Mouse (Mus musculus) liver, embryonic 15.5 days (tissue): Measurements from ENCODE around the gene BC037034. TPM values are rescaled to one million over a fixed set of nuclear protein-coding genes. Genes with fewer than 3 reads are reported as not detected.

ENCODE experiments used
- ATAC-seq: fragments of 200-750 bp; cut with Nextera tagmentation; 2 replicates; pipeline ENCODE4 v1.8.0; 2017; ENCODE audit warnings: moderate number of reproducible peaks, mild to moderate bottlenecking, moderate library complexity; ENCODE audit not compliant: insufficient read depth
- H3K27ac ChIP-seq: fragments of 300-500 bp; sonication (generic); replicated peaks from 2 replicates; pipeline ENCODE4 v1.5.1; 2015; ENCODE audit warnings: mild to moderate bottlenecking, inconsistent platforms
- H3K27me3 ChIP-seq: fragments of 300-500 bp; sonication (generic); 2 replicates; pipeline ENCODE4 v1.6.1; 2015; ENCODE audit warnings: mild to moderate bottlenecking, inconsistent platforms
- H3K36me3 ChIP-seq: fragments of 300-500 bp; sonication (generic); replicated peaks from 2 replicates; pipeline ENCODE4 v1.6.1; 2015; ENCODE audit warnings: moderate library complexity, mild to moderate bottlenecking, inconsistent platforms
- H3K4me1 ChIP-seq: fragments of 300-500 bp; sonication (generic); replicated peaks from 2 replicates; pipeline ENCODE4 v1.6.1; 2015; ENCODE audit warnings: inconsistent platforms
- H3K4me2 ChIP-seq: fragments of 300-500 bp; sonication (generic); 2 replicates; pipeline ENCODE4 v1.6.1; 2015; ENCODE audit warnings: moderate library complexity, mild to moderate bottlenecking, inconsistent platforms
- H3K4me3 ChIP-seq: fragments of 300-500 bp; sonication (generic); replicated peaks from 2 replicates; pipeline ENCODE4 v1.5.1; 2015; ENCODE audit warnings: mild to moderate bottlenecking, inconsistent platforms
- H3K9ac ChIP-seq: fragments of 300-500 bp; sonication (generic); 2 replicates; pipeline ENCODE4 v1.6.1; 2015; ENCODE audit warnings: moderate library complexity, mild to moderate bottlenecking, inconsistent platforms
- H3K9me3 ChIP-seq: fragments of 300-500 bp; sonication (generic); replicated peaks from 2 replicates; pipeline ENCODE4 v1.6.1; 2016; ENCODE audit warnings: inconsistent platforms
- WGBS: fragments of 180-500 bp; shearing (Covaris S2); methylation state at CpG from one replicate; pipeline ENCODE4 v1.1.7; 2015; ENCODE audit warnings: mixed read lengths; ENCODE audit not compliant: insufficient replicate concordance; 5-methylcytosine and 5-hydroxymethylcytosine counted together
- polyA plus RNA-seq: library from polyadenylated mRNA; unstranded; fragments of >200 nt; fragmentation: Nextera tagmentation; extraction: Ambion mirVana; gene quantifications from 2 replicates; pipeline ENCODE4 v1.2.1, GENCODE M21; 2015

Gene BC037034
- polyA plus RNA-seq, 1 experiment from 2014 or later = 2.5 TPM

DNA sequence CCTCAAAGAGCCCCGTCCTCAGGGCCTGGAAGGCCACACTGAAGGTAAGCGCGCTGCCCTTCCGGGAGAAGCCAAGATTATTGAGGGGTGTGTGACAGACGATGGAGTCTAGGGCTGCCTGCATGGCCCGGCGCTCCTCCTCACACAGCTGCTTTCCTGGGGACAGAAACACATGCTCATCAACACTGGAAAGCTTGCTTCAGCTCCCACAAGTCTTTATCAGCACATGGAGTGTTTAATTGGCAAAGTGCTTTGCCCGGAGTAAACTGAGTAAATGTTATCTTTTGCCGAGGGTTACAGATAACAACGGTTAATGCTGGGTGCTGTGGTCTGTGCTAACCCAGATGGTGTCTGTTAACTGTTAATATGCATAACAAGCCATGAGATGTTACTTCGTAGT is 3.0 kb downstream of the BC037034 start:
- H3K4me3 ChIP-seq = peak overlapping the region; percentile 84
- H3K9ac ChIP-seq = peak overlapping the region; percentile 12
- no peaks in the 10 kb centered on the region for H3K27me3 ChIP-seq
- H3K4me2 ChIP-seq = peak overlapping the region; percentile 95
- ATAC-seq = peak; percentile 47
- peak overlapping the region; percentile 75 for H3K27ac ChIP-seq
- peaks cover 37% of the 10 kb centered on the region for H3K36me3 ChIP-seq
- no peaks in the 10 kb centered on the region for H3K9me3 ChIP-seq
- WGBS = 22% methylated on average over 11 of the region's 11 CpGs
- H3K4me1 ChIP-seq = peaks cover 88% of the 10 kb centered on the region

GRCm38 (mm10) chr5:138260051-138260450 is 3.8 kb downstream of the BC037034 start:
- 19% methylated on average over 10 of the region's 10 CpGs for WGBS
- Histone ChIP-seq H3K4me1 (peaks cover 85% of the 10 kb centered on the region), H3K4me3 (peak overlapping the region; percentile 84; the same call in 1 of the 2 replicates), H3K9me3 (no peaks in the 10 kb centered on the region), H3K9ac (peak overlapping the region; percentile 12; the same call in 1 of the 2 replicates), H3K4me2 (peak overlapping the region; percentile 95), H3K27me3 (no peaks in the 10 kb centered on the region), H3K36me3 (peaks cover 37% of the 10 kb centered on the region), H3K27ac (peak overlapping the region; percentile 75)
- ATAC-seq = no peak

- Histone ChIP-seq H3K4me3 (no peak overlapping the region), H3K27ac (0 out of 2 replicates have a peak overlapping the region, but pooled peaks have one; percentile 24), H3K9ac (no peak overlapping the region), H3K36me3 (peaks cover 37% of the 10 kb centered on the region), H3K27me3 (no peaks in the 10 kb centered on the region), H3K4me2 (no peak overlapping the region; the same call in 1 of the 2 replicates), H3K4me1 (peaks cover 85% of the 10 kb centered on the region), H3K9me3 (no peaks in the 10 kb centered on the region)
- 61% methylated on average over 7 of the region's 7 CpGs for WGBS
- no peak for ATAC-seq
Measured at GRCm38 (mm10) chr5:138258993-138259392, 4.8 kb downstream of the BC037034 start.

DNA sequence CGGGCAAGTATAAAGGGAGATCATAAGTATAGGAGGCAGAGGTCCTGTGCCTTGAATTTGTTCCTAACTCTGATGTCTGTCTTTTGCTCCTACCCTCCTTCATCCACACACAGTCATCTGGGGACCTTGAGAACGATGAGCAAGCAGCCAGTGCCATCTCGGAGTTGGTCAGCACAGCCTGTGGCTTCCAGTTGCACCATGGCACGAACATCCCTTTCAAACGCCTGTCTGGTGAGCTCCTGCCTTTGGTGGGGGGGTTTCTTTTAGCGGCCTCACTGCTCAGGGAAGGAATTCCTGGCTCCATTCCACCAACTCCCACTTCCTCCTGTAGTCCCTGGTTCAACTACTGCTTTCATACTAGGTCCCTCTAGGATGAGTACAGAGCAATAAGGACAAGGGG is 5.3 kb downstream of the BC037034 start:
- H3K4me1 ChIP-seq = peaks cover 85% of the 10 kb centered on the region
- H3K4me2 ChIP-seq = peak overlapping the region; percentile 6
- 71% methylated on average over 6 of the region's 6 CpGs for WGBS
- H3K9ac ChIP-seq = no peak overlapping the region
- no peak overlapping the region for H3K4me3 ChIP-seq
- 0 out of 2 replicates have a peak overlapping the region, but pooled peaks have one; percentile 24 for H3K27ac ChIP-seq
- peaks cover 37% of the 10 kb centered on the region for H3K36me3 ChIP-seq
- ATAC-seq = no peak
- H3K9me3 ChIP-seq = no peaks in the 10 kb centered on the region
- no peaks in the 10 kb centered on the region for H3K27me3 ChIP-seq

DNA sequence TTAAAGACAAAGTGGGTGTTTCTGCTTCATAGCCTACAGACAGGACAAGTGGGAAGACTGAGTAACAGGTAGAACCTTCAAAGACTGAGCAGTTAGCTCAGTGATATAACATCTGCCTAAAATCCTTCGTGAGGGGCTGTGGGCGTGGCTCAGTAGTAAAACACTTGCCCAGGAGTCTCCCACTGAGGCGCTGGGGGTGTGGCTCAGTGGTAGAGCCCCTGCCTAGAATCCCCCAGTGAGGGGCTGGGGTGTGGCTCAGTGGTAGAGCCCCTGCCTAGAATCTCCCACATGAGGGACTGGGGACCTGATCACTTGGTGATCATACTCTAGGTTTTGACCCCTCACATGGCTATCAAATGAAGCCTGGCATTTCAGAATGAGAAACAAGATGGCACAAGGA is 5.8 kb downstream of the BC037034 start:
- Histone ChIP-seq H3K4me3 (no peak overlapping the region), H3K9ac (no peak overlapping the region), H3K27me3 (no peaks in the 10 kb centered on the region), H3K4me1 (peaks cover 81% of the 10 kb centered on the region), H3K9me3 (no peaks in the 10 kb centered on the region), H3K4me2 (peak overlapping the region; percentile 6; the same call in 1 of the 2 replicates), H3K27ac (no peak overlapping the region), H3K36me3 (peaks cover 37% of the 10 kb centered on the region)
- no peak for ATAC-seq
- WGBS = 33% methylated on average over 3 of the region's 3 CpGs

DNA sequence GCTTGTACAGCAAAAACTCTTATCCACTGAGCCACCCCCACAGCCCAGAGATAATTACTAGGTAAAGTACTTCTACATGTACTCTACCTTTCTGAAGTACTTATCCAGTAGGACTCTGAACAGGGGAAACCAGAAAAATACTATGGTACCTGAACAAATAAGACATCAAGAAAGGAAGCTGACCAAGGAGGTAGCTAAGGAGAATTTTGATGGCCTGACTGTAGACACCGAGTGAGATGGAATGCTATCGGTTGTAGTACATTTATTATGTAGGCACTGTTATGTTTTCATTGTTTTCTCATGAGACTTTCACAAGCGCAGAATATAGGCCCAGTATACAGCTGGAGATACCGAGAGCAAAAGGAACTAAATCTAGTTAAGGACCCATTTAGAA is 6.3 kb downstream of the BC037034 start:
- H3K4me1 ChIP-seq = peaks cover 76% of the 10 kb centered on the region
- peak overlapping the region; percentile 25 for H3K4me2 ChIP-seq
- 68% methylated on average over 4 of the region's 4 CpGs for WGBS
- no peak for ATAC-seq
- H3K27ac ChIP-seq = peak overlapping the region; percentile 67
- no peaks in the 10 kb centered on the region for H3K27me3 ChIP-seq
- peaks cover 37% of the 10 kb centered on the region for H3K36me3 ChIP-seq
- no peak overlapping the region for H3K9ac ChIP-seq
- no peaks in the 10 kb centered on the region for H3K9me3 ChIP-seq
- H3K4me3 ChIP-seq = no peak overlapping the region

- H3K9ac ChIP-seq = no peak overlapping the region
- H3K4me2 ChIP-seq = peak overlapping the region; percentile 87
- no peak for ATAC-seq
- no peaks in the 10 kb centered on the region for H3K9me3 ChIP-seq
- H3K27me3 ChIP-seq = no peaks in the 10 kb centered on the region
- peak overlapping the region; percentile 79 for H3K27ac ChIP-seq
- peak overlapping the region; percentile 82; the same call in 1 of the 2 replicates for H3K4me3 ChIP-seq
- H3K36me3 ChIP-seq = peaks cover 37% of the 10 kb centered on the region
- WGBS = 23% methylated on average over 10 of the region's 10 CpGs
- peaks cover 71% of the 10 kb centered on the region for H3K4me1 ChIP-seq
Measured at GRCm38 (mm10) chr5:138256966-138257584, 6.8 kb downstream of the BC037034 start.

DNA sequence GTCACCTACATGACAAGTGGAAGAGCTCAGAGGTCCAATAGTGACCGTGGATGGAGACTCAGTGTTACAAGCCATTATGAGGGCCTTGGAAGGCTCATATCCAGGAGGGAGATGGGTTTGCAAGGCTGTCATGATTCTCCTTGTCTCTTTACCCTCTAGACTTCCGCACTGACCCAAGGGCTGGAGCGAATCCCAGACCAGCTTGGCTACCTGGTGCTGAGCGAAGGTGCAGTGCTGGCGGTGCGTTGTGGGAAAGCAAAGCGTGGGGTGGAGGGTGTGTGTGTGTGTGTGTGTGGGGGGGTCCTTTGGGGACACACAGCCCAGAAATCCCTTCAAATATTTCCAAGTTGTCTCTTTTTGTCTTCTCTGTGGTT is 7.8 kb downstream of the BC037034 start:
- peaks cover 30% of the 10 kb centered on the region for H3K36me3 ChIP-seq
- 7% methylated on average over 7 of the region's 7 CpGs for WGBS
- peak; percentile 0; the same call in 1 of the 2 replicates for ATAC-seq
- H3K9me3 ChIP-seq = no peaks in the 10 kb centered on the region
- H3K9ac ChIP-seq = peak overlapping the region; percentile 71
- peak overlapping the region; percentile 82 for H3K4me3 ChIP-seq
- no peaks in the 10 kb centered on the region for H3K27me3 ChIP-seq
- peak overlapping the region; percentile 79 for H3K27ac ChIP-seq
- H3K4me1 ChIP-seq = peaks cover 61% of the 10 kb centered on the region
- peak overlapping the region; percentile 87 for H3K4me2 ChIP-seq

- under 1% methylated on average over 38 of the region's 38 CpGs for WGBS
- H3K4me1 ChIP-seq = peaks cover 55% of the 10 kb centered on the region
Measured at GRCm38 (mm10) chr5:138255353-138256093, 8.3 kb downstream of the BC037034 start, which contains the start of gene Lamtor4. TSS of gene Lamtor4 (plus strand) at chr5:138255482.

DNA sequence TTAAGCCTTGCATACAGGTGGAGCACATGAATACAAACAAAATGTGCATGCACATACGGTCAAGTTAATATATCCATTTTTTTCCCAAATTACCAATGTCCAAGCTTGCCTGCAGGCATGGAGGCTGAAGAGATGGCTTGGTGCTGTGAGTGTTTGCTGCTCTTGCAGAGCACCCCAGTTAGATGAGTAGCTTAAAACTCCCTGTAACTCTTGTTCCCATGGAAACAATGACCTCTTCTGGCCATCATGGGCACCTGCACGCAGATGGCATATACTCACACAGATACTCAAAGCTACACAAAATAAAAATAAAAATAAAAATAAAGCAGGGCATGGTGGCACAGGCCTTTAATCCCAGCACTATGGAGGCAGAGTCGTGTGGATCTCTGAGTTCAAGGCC is 10.8 kb downstream of the BC037034 start:
- 71% methylated on average over 3 of the region's 3 CpGs for WGBS
- Histone ChIP-seq H3K36me3 (0 out of 2 replicates have a peak, but pooled peaks cover under 1% of the 10 kb centered on the region), H3K9ac (no peak overlapping the region), H3K9me3 (no peaks in the 10 kb centered on the region), H3K27ac (no peak overlapping the region), H3K4me3 (no peak overlapping the region), H3K27me3 (no peaks in the 10 kb centered on the region), H3K4me2 (no peak overlapping the region), H3K4me1 (peaks cover 31% of the 10 kb centered on the region)
- no peak for ATAC-seq

More at GRCm38 (mm10) chr5:138255353-138256093, 8.3 kb downstream of the BC037034 start, which contains the start of gene Lamtor4:
- peak within 1 kb of the TSS; percentile 79 for H3K27ac ChIP-seq
- ATAC-seq = peak; percentile 99
- H3K4me2 ChIP-seq = peak within 1 kb of the TSS; percentile 87
- H3K9me3 ChIP-seq = no peaks in the 10 kb centered on the region
- H3K27me3 ChIP-seq = no peaks in the 10 kb centered on the region
- peak within 1 kb of the TSS; percentile 71 for H3K9ac ChIP-seq
- H3K36me3 ChIP-seq = peaks cover 25% of the 10 kb centered on the region
- H3K4me3 ChIP-seq = peak within 1 kb of the TSS; percentile 82

- Histone ChIP-seq H3K4me1 (peaks cover 12% of the 10 kb centered on the region), H3K9ac (no peak overlapping the region), H3K27ac (no peak overlapping the region), H3K27me3 (no peaks in the 10 kb centered on the region), H3K4me2 (no peak overlapping the region), H3K36me3 (no peaks in the 10 kb centered on the region), H3K4me3 (no peak overlapping the region), H3K9me3 (no peaks in the 10 kb centered on the region)
- WGBS = 70% methylated on average over 12 of the region's 12 CpGs
- ATAC-seq = no peak
Measured at GRCm38 (mm10) chr5:138251144-138251543, 12.7 kb downstream of the BC037034 start.
